Comparison of ENCODE assay signal across 11 mouse cellular contexts in genomic region chr11:33199906-33200763, GRCm38 (mm10). TPM values are rescaled to one million over a fixed set of nuclear protein-coding genes. Genes with fewer than 3 reads are reported as not detected.
A peak's percentile ranks its signal among the peaks of the same experiment; 100 is the strongest.
DNase-seq lines count a peak whose midpoint lies in the region; ATAC-seq and TF ChIP-seq lines count a peak whose summit lies in the region.
"Had no signal": no experiment of that assay in that cellular context is flagged by ENCODE, and none has a peak within 500 bp of the region (broad histone marks: within the 10 kb centered on the region; RNA-seq: fewer than 3 reads in every experiment).

No protein-coding gene starts in this region.

- 0 out of 2 replicates have a peak overlapping the region, but pooled peaks have one; percentile 45 for H3K9ac ChIP-seq in forebrain, embryonic 13.5 days
- no peak overlapping the region for H3K9ac ChIP-seq in kidney, embryonic 16.5 days (replicated peaks; ENCODE audit: low read length)
- H3K9ac ChIP-seq in neural tube, embryonic 12.5 days: peak overlapping the region; percentile 65

- no peaks in the 10 kb centered on the region for H3K9me3 ChIP-seq in forebrain, embryonic 13.5 days (replicated peaks)
- H3K9me3 ChIP-seq in kidney, embryonic 16.5 days (ENCODE audit: low read length): peaks cover 20% of the 10 kb centered on the region; the same call in 1 of the 2 replicates
- H3K9me3 ChIP-seq in neural tube, embryonic 12.5 days: no peaks in the 10 kb centered on the region

- intact Hi-C loops in gastrocnemius, adult 2 months (cut with DNase I): no loop called here
- intact Hi-C loops in gastrocnemius, postnatal 14 days (cut with DNase I; ENCODE audit: low total_unique reads): no loop called here

- peak overlapping the region; percentile 51 for H3K4me3 ChIP-seq in gastrocnemius, adult 2 months
- peak overlapping the region; percentile 34 for H3K4me3 ChIP-seq in forebrain, embryonic 13.5 days
- H3K4me3 ChIP-seq in kidney, embryonic 16.5 days (ENCODE audit: low read length): peak overlapping the region; percentile 33
- peak overlapping the region; percentile 47 for H3K4me3 ChIP-seq in neural tube, embryonic 12.5 days
- H3K4me3 ChIP-seq: myocyte had no signal

- WGBS in forebrain, embryonic 13.5 days: under 1% methylated on average over 45 of the region's 45 CpGs
- WGBS in kidney, embryonic 16.5 days: 1% methylated on average over 44 of the region's 45 CpGs
- WGBS in neural tube, embryonic 12.5 days: under 1% methylated on average over 45 of the region's 45 CpGs

- no peak for TF ChIP-seq CTCF in gastrocnemius, adult 2 months (IDR thresholded peaks at IDR 0.05)

- ATAC-seq in forebrain, embryonic 13.5 days: no peak
- no peak; the same call in 1 of the 2 replicates for ATAC-seq in kidney, embryonic 16.5 days (ENCODE audit: low FRiP score, low TSS enrichment)
- ATAC-seq in neural tube, embryonic 12.5 days (ENCODE audit: low FRiP score, low read depth): no peak
- no peak for ATAC-seq in activated CD4-positive, CD25-positive, alpha-beta regulatory T cell, adult 4 months

- peaks cover 98% of the 10 kb centered on the region for H3K27me3 ChIP-seq in forebrain, embryonic 13.5 days
- peaks cover 100% of the 10 kb centered on the region for H3K27me3 ChIP-seq in kidney, embryonic 16.5 days (ENCODE audit: insufficient read depth, low read length)
- peaks cover 98% of the 10 kb centered on the region for H3K27me3 ChIP-seq in neural tube, embryonic 12.5 days (replicated peaks)

- DNase-seq in gastrocnemius, adult 2 months: no peak
- no peak for DNase-seq in gastrocnemius, postnatal 14 days
- DNase-seq in ZHBTc4 (ENCODE audit: low read depth, low spot score): peak; percentile 60
- no peak for DNase-seq in left cerebral cortex, adult 9 months (ENCODE audit: low spot score in 2 of 2)

- peaks cover 37% of the 10 kb centered on the region for H3K4me1 ChIP-seq in forebrain, embryonic 13.5 days
- peaks cover 28% of the 10 kb centered on the region for H3K4me1 ChIP-seq in kidney, embryonic 16.5 days (ENCODE audit: insufficient read depth, low read length)
- H3K4me1 ChIP-seq in neural tube, embryonic 12.5 days: peaks cover 35% of the 10 kb centered on the region

- no peaks in the 10 kb centered on the region for H3K36me3 ChIP-seq in forebrain, embryonic 13.5 days (ENCODE audit: poor library complexity, severe bottlenecking)
- no peaks in the 10 kb centered on the region for H3K36me3 ChIP-seq in kidney, embryonic 16.5 days (ENCODE audit: insufficient read depth, low read length)
- no peaks in the 10 kb centered on the region for H3K36me3 ChIP-seq in neural tube, embryonic 12.5 days

- no peak overlapping the region for H3K27ac ChIP-seq in gastrocnemius, adult 2 months
- H3K27ac ChIP-seq in forebrain, embryonic 13.5 days: no peak overlapping the region
- H3K27ac ChIP-seq in kidney, embryonic 16.5 days (ENCODE audit: low read length): no peak overlapping the region
- H3K27ac ChIP-seq in neural tube, embryonic 12.5 days: 0 out of 2 replicates have a peak overlapping the region, but pooled peaks have one; percentile 26

- H3K4me2 ChIP-seq in forebrain, embryonic 13.5 days: peak overlapping the region; percentile 59
- H3K4me2 ChIP-seq in kidney, embryonic 16.5 days (replicated peaks; ENCODE audit: low read depth, low read length): peak overlapping the region; percentile 54
- peak overlapping the region; percentile 66 for H3K4me2 ChIP-seq in neural tube, embryonic 12.5 days (replicated peaks)

RNA-seq across cellular contexts. Expression of gene Tlx3, which starts 3.3 kb away (rescaled TPM):
- not detected for total RNA-seq in gastrocnemius, adult 2 months (2021)
- not detected for total RNA-seq in gastrocnemius, postnatal 14 days (2021)
- polyA plus RNA-seq in forebrain, embryonic 13.5 days (2015; fragmentation: Nextera tagmentation; extraction: Ambion mirVana): 0.15 TPM in 1 of 2 replicates, not detected in the other
- polyA plus RNA-seq in kidney, embryonic 16.5 days (2015; fragmentation: Nextera tagmentation; extraction: Ambion mirVana): 0.14 TPM in 1 of 2 replicates, not detected in the other
- 64.6 and 83.5 TPM in 2 replicates for polyA plus RNA-seq in neural tube, embryonic 12.5 days (2016; fragmentation: Nextera tagmentation; extraction: Ambion mirVana)
- not detected for polyA plus RNA-seq in activated CD4-positive, CD25-positive, alpha-beta regulatory T cell, adult 4 months (2017; shearing (Covaris generic))
- polyA plus RNA-seq: C2C12; cortical plate, adult 2 months; myocyte had no signal

RNA-seq across cellular contexts. Expression of gene Npm1, which starts 37.1 kb away (rescaled TPM):
- total RNA-seq in gastrocnemius, adult 2 months (2021): 100 to 1,000 TPM; 129 to 144 TPM
- 100 to 1,000 TPM; 136 to 145 TPM for total RNA-seq in gastrocnemius, postnatal 14 days (2021)
- polyA plus RNA-seq in forebrain, embryonic 13.5 days (2015; fragmentation: Nextera tagmentation; extraction: Ambion mirVana): 786 and 829 TPM in 2 replicates
- 999 and 1,010 TPM in 2 replicates for polyA plus RNA-seq in kidney, embryonic 16.5 days (2015; fragmentation: Nextera tagmentation; extraction: Ambion mirVana)
- 614 and 622 TPM in 2 replicates for polyA plus RNA-seq in neural tube, embryonic 12.5 days (2016; fragmentation: Nextera tagmentation; extraction: Ambion mirVana)
- 1,000 to 10,000 TPM; 1,545 to 1,596 TPM for polyA plus RNA-seq in activated CD4-positive, CD25-positive, alpha-beta regulatory T cell, adult 4 months (2017; shearing (Covaris generic))

RNA-seq across cellular contexts. Expression of gene Fgf18, which starts 52.9 kb away (rescaled TPM):
- total RNA-seq in gastrocnemius, adult 2 months (2021): 1 to 10 TPM in 1 of 2 experiments, under 1 TPM in 1; 0.89 to 2.5 TPM
- 1 to 10 TPM; 1.9 to 5.6 TPM for total RNA-seq in gastrocnemius, postnatal 14 days (2021)
- polyA plus RNA-seq in forebrain, embryonic 13.5 days (2015; fragmentation: Nextera tagmentation; extraction: Ambion mirVana): 1.6 and 2.9 TPM in 2 replicates
- polyA plus RNA-seq in kidney, embryonic 16.5 days (2015; fragmentation: Nextera tagmentation; extraction: Ambion mirVana): 1.7 and 2.1 TPM in 2 replicates
- polyA plus RNA-seq in neural tube, embryonic 12.5 days (2016; fragmentation: Nextera tagmentation; extraction: Ambion mirVana): 9.2 and 12.9 TPM in 2 replicates
- not detected for polyA plus RNA-seq in activated CD4-positive, CD25-positive, alpha-beta regulatory T cell, adult 4 months (2017; shearing (Covaris generic))

Comparison
In these comparisons a context has a peak if more than half of its experiments do, and no peak if none do; other contexts are left out.
1. RNA of gene Tlx3, which starts 3.3 kb away (polyA plus RNA-seq): 64.6 to 83.5 TPM in neural tube, embryonic 12.5 days; 0.14 TPM in kidney, embryonic 16.5 days, 0.15 TPM in forebrain, embryonic 13.5 days and not detected in activated CD4-positive, CD25-positive, alpha-beta regulatory T cell, adult 4 months; every median in the first group is over 10 times any median in the second.
2. Peak in every context shown above with its lines, with median percentiles within 50 percentile points of each other: H3K4me3 ChIP-seq and H3K4me2 ChIP-seq.